Mouse (Mus musculus): ENCODE results near the gene Fam71f2. TPM values are rescaled to one million over a fixed set of nuclear protein-coding genes. Genes with fewer than 3 reads are reported as not detected.

The Fam71f2 gene
- polyA plus RNA-seq (2015; fragmentation: Nextera tagmentation; extraction: Ambion mirVana) = 0.28 and 0.31 TPM in 2 replicates

DNA sequence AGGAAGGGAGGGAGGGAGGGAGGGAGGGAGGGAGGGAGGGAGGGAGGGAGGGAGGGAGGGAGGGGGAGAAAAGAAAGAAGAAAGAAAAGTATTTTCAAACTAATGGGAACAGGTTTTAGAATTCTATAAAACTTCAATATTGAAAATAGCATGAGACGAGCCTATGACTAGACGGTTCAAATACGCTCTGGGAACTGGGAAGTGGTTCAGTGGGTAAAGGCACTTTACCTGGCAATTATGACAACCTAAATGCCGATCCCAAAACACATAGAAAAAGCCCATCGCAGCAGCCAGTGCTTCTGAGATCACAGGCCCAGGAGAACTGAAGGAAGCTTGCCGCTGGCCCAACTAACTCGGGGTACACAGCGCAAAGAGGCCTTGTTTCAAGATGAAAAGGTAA, at the start of gene Fam71f2:
TSS of gene Fam71f2 (plus strand) at position 301 of the 400 bp plus-strand sequence.
- Histone ChIP-seq H3K27ac (ENCODE audit: low read length) (no peak within 1 kb of the TSS), H3K4me1 (ENCODE audit: control insufficient read depth, insufficient read depth, low read length) (no peaks in the 10 kb centered on the region), H3K4me3 (replicated peaks; ENCODE audit: low read length) (no peak within 1 kb of the TSS), H3K36me3 (ENCODE audit: control insufficient read depth, insufficient read depth, low read length) (peaks cover 5% of the 10 kb centered on the region; the same call in 1 of the 2 replicates), H3K27me3 (ENCODE audit: control insufficient read depth, insufficient read depth, low read length) (no peaks in the 10 kb centered on the region), H3K4me2 (ENCODE audit: low read depth, low read length) (no peak within 1 kb of the TSS), H3K9ac (ENCODE audit: low read length) (no peak within 1 kb of the TSS), H3K9me3 (replicated peaks; ENCODE audit: control insufficient read depth, low read length) (no peaks in the 10 kb centered on the region)
- ATAC-seq (ENCODE audit: insufficient read depth, low FRiP score) = no peak
- 87% methylated on average over 8 of the region's 8 CpGs for WGBS

- no peak overlapping the region for H3K4me3 ChIP-seq (replicated peaks; ENCODE audit: low read length)
- no peak overlapping the region for H3K4me2 ChIP-seq (ENCODE audit: low read depth, low read length)
- H3K27me3 ChIP-seq (ENCODE audit: control insufficient read depth, insufficient read depth, low read length) = no peaks in the 10 kb centered on the region
- H3K9ac ChIP-seq (ENCODE audit: low read length) = no peak overlapping the region
- no peaks in the 10 kb centered on the region for H3K36me3 ChIP-seq (ENCODE audit: control insufficient read depth, insufficient read depth, low read length)
- no peak overlapping the region for H3K27ac ChIP-seq (ENCODE audit: low read length)
- no peaks in the 10 kb centered on the region for H3K9me3 ChIP-seq (replicated peaks; ENCODE audit: control insufficient read depth, low read length)
- 67% methylated on average over 6 of the region's 6 CpGs for WGBS
- no peaks in the 10 kb centered on the region for H3K4me1 ChIP-seq (ENCODE audit: control insufficient read depth, insufficient read depth, low read length)
- ATAC-seq (ENCODE audit: insufficient read depth, low FRiP score) = no peak
These were observed 49.0 kb upstream of the Fam71f2 start for GRCm38 (mm10) chr6:29230386-29230785.

DNA sequence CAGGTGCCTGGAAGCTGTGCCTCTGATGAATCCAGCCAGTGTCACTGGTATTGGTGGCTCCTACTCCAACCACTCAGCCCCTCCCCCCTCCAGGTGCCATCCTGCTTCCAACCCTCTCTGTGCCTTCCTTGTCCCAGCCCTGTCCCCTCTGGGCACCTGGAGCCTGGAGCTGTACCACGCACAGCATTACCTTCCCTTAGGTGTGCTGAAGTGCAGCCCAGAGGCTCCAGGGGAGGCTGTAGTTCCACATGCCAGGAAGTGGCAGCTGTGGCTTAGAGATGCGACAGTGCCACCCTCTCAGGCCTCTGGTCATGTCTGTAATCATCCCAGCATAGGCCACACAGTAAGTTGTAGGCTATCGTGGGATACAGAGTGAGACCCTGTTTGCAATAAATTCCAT, 47.6 kb upstream of the Fam71f2 start:
- no peak; the same call in 1 of the 2 replicates for ATAC-seq (ENCODE audit: insufficient read depth, low FRiP score)
- H3K27me3 ChIP-seq (ENCODE audit: control insufficient read depth, insufficient read depth, low read length) = no peaks in the 10 kb centered on the region
- H3K9ac ChIP-seq (ENCODE audit: low read length) = no peak overlapping the region
- no peaks in the 10 kb centered on the region for H3K36me3 ChIP-seq (ENCODE audit: control insufficient read depth, insufficient read depth, low read length)
- no peak overlapping the region for H3K4me3 ChIP-seq (replicated peaks; ENCODE audit: low read length)
- no peaks in the 10 kb centered on the region for H3K4me1 ChIP-seq (ENCODE audit: control insufficient read depth, insufficient read depth, low read length)
- WGBS = 61% methylated on average over 3 of the region's 3 CpGs
- H3K4me2 ChIP-seq (ENCODE audit: low read depth, low read length) = no peak overlapping the region
- H3K27ac ChIP-seq (ENCODE audit: low read length) = no peak overlapping the region
- H3K9me3 ChIP-seq (replicated peaks; ENCODE audit: control insufficient read depth, low read length) = no peaks in the 10 kb centered on the region

DNA sequence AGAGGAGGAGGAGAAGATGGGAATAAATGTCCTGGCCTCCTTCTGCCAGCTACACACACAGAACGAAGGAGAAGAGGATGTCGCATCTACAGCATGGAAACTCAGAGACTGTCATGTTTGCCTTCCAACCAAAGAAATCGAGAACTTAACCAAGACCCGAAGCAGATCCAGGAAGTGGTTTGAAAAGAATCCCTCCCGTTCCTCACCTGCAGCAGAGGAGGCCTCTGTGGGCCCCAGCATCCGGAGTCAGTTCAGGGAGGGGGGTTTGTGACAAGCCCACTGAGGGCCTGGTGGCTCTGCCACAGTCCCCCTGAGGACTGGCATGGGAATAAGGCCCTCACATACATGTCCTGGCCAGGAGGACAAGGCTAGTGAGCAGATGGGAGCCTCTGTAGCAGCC, 47.1 kb upstream of the Fam71f2 start:
- Histone ChIP-seq H3K27ac (ENCODE audit: low read length) (no peak overlapping the region), H3K9me3 (replicated peaks; ENCODE audit: control insufficient read depth, low read length) (no peaks in the 10 kb centered on the region), H3K4me3 (replicated peaks; ENCODE audit: low read length) (no peak overlapping the region), H3K4me1 (ENCODE audit: control insufficient read depth, insufficient read depth, low read length) (no peaks in the 10 kb centered on the region), H3K9ac (ENCODE audit: low read length) (no peak overlapping the region), H3K36me3 (ENCODE audit: control insufficient read depth, insufficient read depth, low read length) (no peaks in the 10 kb centered on the region), H3K27me3 (ENCODE audit: control insufficient read depth, insufficient read depth, low read length) (no peaks in the 10 kb centered on the region), H3K4me2 (ENCODE audit: low read depth, low read length) (no peak overlapping the region)
- WGBS = 61% methylated on average over 6 of the region's 6 CpGs
- ATAC-seq (ENCODE audit: insufficient read depth, low FRiP score) = no peak

DNA sequence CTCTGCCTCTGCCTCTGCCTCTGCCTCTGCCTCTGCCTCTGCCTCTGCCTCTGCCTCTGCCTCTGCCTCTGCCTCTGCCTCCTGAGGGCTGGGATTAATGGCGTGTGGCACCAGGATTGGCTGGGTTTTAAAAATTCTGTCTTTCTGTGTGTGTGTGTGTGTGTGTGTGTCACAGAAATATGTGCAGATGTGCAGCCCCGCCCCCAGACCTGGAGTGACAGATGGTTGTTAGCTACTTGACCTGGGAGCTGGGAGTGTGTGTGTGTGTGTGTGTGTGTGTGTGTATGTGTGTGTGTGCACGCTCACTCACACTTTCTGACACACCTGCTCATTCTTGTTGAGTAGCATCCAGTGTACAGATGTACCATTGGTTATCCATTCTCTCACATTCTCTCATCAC, 45.7 kb upstream of the Fam71f2 start:
- WGBS = 71% methylated on average over 3 of the region's 3 CpGs
- Histone ChIP-seq H3K27me3 (ENCODE audit: control insufficient read depth, insufficient read depth, low read length) (no peaks in the 10 kb centered on the region), H3K27ac (ENCODE audit: low read length) (no peak overlapping the region), H3K9ac (ENCODE audit: low read length) (no peak overlapping the region), H3K4me1 (ENCODE audit: control insufficient read depth, insufficient read depth, low read length) (no peaks in the 10 kb centered on the region), H3K4me2 (ENCODE audit: low read depth, low read length) (no peak overlapping the region), H3K36me3 (ENCODE audit: control insufficient read depth, insufficient read depth, low read length) (no peaks in the 10 kb centered on the region), H3K9me3 (replicated peaks; ENCODE audit: control insufficient read depth, low read length) (no peaks in the 10 kb centered on the region), H3K4me3 (replicated peaks; ENCODE audit: low read length) (no peak overlapping the region)
- no peak for ATAC-seq (ENCODE audit: insufficient read depth, low FRiP score)

DNA sequence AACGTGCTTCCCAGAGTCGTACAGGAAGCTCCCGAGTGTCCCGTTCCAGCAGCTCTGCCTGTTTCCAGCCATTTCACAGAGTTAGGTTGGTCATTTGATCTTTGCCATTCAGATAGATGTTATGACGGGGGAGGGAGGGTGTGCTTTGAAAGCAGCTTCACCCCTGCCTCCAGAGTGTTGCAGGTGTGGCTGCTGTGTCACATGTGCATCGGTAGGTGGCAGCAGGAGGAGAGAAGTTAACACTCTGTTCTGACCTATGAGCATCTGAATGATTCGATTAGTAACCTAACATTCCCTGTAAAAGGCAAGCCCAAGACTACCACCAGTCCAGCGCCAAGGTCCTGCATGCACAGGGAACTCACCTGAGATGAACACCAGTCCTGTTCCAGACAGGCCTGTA, 45.1 kb upstream of the Fam71f2 start:
- no peak for ATAC-seq (ENCODE audit: insufficient read depth, low FRiP score)
- Histone ChIP-seq H3K9me3 (replicated peaks; ENCODE audit: control insufficient read depth, low read length) (no peaks in the 10 kb centered on the region), H3K4me2 (ENCODE audit: low read depth, low read length) (no peak overlapping the region), H3K9ac (ENCODE audit: low read length) (no peak overlapping the region), H3K27me3 (ENCODE audit: control insufficient read depth, insufficient read depth, low read length) (no peaks in the 10 kb centered on the region), H3K4me3 (replicated peaks; ENCODE audit: low read length) (no peak overlapping the region), H3K27ac (ENCODE audit: low read length) (no peak overlapping the region), H3K36me3 (ENCODE audit: control insufficient read depth, insufficient read depth, low read length) (no peaks in the 10 kb centered on the region), H3K4me1 (ENCODE audit: control insufficient read depth, insufficient read depth, low read length) (no peaks in the 10 kb centered on the region)
- 40% methylated on average over 8 of the region's 8 CpGs for WGBS

DNA sequence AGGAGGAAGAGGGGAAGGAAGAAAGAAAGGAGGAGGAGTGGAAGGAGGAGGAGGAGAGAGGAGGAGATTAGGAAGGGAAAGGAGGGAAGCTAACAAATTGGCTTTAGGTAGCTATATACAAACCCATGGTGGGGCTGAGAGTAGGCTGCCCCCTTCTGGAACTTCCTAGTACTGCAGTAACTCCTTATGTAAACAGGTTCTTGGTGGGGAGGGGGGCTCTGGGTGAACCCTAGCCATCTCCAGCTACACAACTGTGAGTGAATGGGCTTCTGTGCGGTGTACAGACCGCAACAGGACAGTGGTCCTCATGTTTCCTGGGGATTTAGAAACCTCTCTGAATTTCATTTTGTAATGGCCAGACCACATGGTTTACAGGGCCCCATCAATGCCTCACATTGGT, 38.6 kb upstream of the Fam71f2 start:
- H3K36me3 ChIP-seq (ENCODE audit: control insufficient read depth, insufficient read depth, low read length) = no peaks in the 10 kb centered on the region
- H3K4me1 ChIP-seq (ENCODE audit: control insufficient read depth, insufficient read depth, low read length) = no peaks in the 10 kb centered on the region
- H3K27me3 ChIP-seq (ENCODE audit: control insufficient read depth, insufficient read depth, low read length) = no peaks in the 10 kb centered on the region
- H3K9ac ChIP-seq (ENCODE audit: low read length) = no peak overlapping the region
- no peak overlapping the region for H3K4me2 ChIP-seq (ENCODE audit: low read depth, low read length)
- WGBS = 38% methylated on average over 2 of the region's 2 CpGs
- no peak for ATAC-seq (ENCODE audit: insufficient read depth, low FRiP score)
- H3K4me3 ChIP-seq (replicated peaks; ENCODE audit: low read length) = no peak overlapping the region
- no peak overlapping the region for H3K27ac ChIP-seq (ENCODE audit: low read length)
- no peaks in the 10 kb centered on the region for H3K9me3 ChIP-seq (replicated peaks; ENCODE audit: control insufficient read depth, low read length)

GRCm38 (mm10) chr6:29241697-29242096, 37.7 kb upstream of the Fam71f2 start:
- ATAC-seq (ENCODE audit: insufficient read depth, low FRiP score) = no peak
- Histone ChIP-seq H3K36me3 (ENCODE audit: control insufficient read depth, insufficient read depth, low read length) (no peaks in the 10 kb centered on the region), H3K27ac (ENCODE audit: low read length) (no peak overlapping the region), H3K9me3 (replicated peaks; ENCODE audit: control insufficient read depth, low read length) (no peaks in the 10 kb centered on the region), H3K4me1 (ENCODE audit: control insufficient read depth, insufficient read depth, low read length) (no peaks in the 10 kb centered on the region), H3K4me2 (ENCODE audit: low read depth, low read length) (no peak overlapping the region), H3K4me3 (replicated peaks; ENCODE audit: low read length) (no peak overlapping the region), H3K27me3 (ENCODE audit: control insufficient read depth, insufficient read depth, low read length) (no peaks in the 10 kb centered on the region), H3K9ac (ENCODE audit: low read length) (no peak overlapping the region)
- WGBS = 67% methylated on average over 2 of the region's 2 CpGs

- Histone ChIP-seq H3K9me3 (replicated peaks; ENCODE audit: control insufficient read depth, low read length) (no peaks in the 10 kb centered on the region), H3K27me3 (ENCODE audit: control insufficient read depth, insufficient read depth, low read length) (no peaks in the 10 kb centered on the region), H3K27ac (ENCODE audit: low read length) (no peak overlapping the region), H3K4me3 (replicated peaks; ENCODE audit: low read length) (no peak overlapping the region), H3K9ac (ENCODE audit: low read length) (no peak overlapping the region), H3K4me2 (ENCODE audit: low read depth, low read length) (no peak overlapping the region), H3K36me3 (ENCODE audit: control insufficient read depth, insufficient read depth, low read length) (no peaks in the 10 kb centered on the region), H3K4me1 (ENCODE audit: control insufficient read depth, insufficient read depth, low read length) (no peaks in the 10 kb centered on the region)
- 72% methylated on average over 1 of the region's 1 CpGs for WGBS
- ATAC-seq (ENCODE audit: insufficient read depth, low FRiP score) = no peak
These were observed 37.1 kb upstream of the Fam71f2 start for GRCm38 (mm10) chr6:29242265-29242664.
